In genomic region chr12:51845261-51845660, GRCm38 (mm10) we compare ENCODE assay signal across 8 mouse cellular contexts. TPM values are rescaled to one million over a fixed set of nuclear protein-coding genes. Genes with fewer than 3 reads are reported as not detected.
A peak's percentile ranks its signal among the peaks of the same experiment; 100 is the strongest.
DNase-seq lines count a peak whose midpoint lies in the region; ATAC-seq and TF ChIP-seq lines count a peak whose summit lies in the region.

No protein-coding gene starts in this region.

- H3K4me3 ChIP-seq in lung, embryonic 14.5 days (ENCODE audit: low read depth, low read length), result peak overlapping the region; percentile 52; the same call in 1 of the 2 replicates
- peak overlapping the region; percentile 39 for H3K4me3 ChIP-seq in limb, embryonic 11.5 days (ENCODE audit: low read depth, low read length)
- peak overlapping the region; percentile 51 for H3K4me3 ChIP-seq in neural tube, embryonic 15.5 days (replicated peaks)

- peaks cover 8% of the 10 kb centered on the region; the same call in 1 of the 2 replicates for H3K4me1 ChIP-seq in lung, embryonic 14.5 days (ENCODE audit: insufficient read depth)
- H3K4me1 ChIP-seq in limb, embryonic 11.5 days (ENCODE audit: control insufficient read depth, insufficient read depth, low read length), result no peaks in the 10 kb centered on the region
- H3K4me1 ChIP-seq in neural tube, embryonic 15.5 days, result peaks cover 13% of the 10 kb centered on the region

- no peaks in the 10 kb centered on the region for H3K9me3 ChIP-seq in lung, embryonic 14.5 days (ENCODE audit: low read depth, low read length)
- H3K9me3 ChIP-seq in limb, embryonic 11.5 days (ENCODE audit: control insufficient read depth, low read length), result no peaks in the 10 kb centered on the region
- H3K9me3 ChIP-seq in neural tube, embryonic 15.5 days (replicated peaks), result no peaks in the 10 kb centered on the region

- no peak overlapping the region for H3K27ac ChIP-seq in lung, embryonic 14.5 days (ENCODE audit: low read depth)
- no peak overlapping the region; the same call in 1 of the 2 replicates for H3K27ac ChIP-seq in limb, embryonic 11.5 days (replicated peaks; ENCODE audit: low read depth, low read length)
- H3K27ac ChIP-seq in neural tube, embryonic 15.5 days (replicated peaks), result no peak overlapping the region

- H3K36me3 ChIP-seq in lung, embryonic 14.5 days (ENCODE audit: insufficient read depth), result no peaks in the 10 kb centered on the region
- no peaks in the 10 kb centered on the region for H3K36me3 ChIP-seq in limb, embryonic 11.5 days (ENCODE audit: control insufficient read depth, insufficient read depth, low read length)
- H3K36me3 ChIP-seq in neural tube, embryonic 15.5 days, result no peaks in the 10 kb centered on the region

- no peak for TF ChIP-seq CTCF in lung, embryonic 14.5 days (IDR thresholded peaks at IDR 0.05; ENCODE audit: low read depth)

- WGBS in lung, embryonic 14.5 days, result 16% methylated on average over 1 of the region's 1 CpGs
- WGBS in limb, embryonic 11.5 days, result 35% methylated on average over 1 of the region's 1 CpGs
- WGBS in neural tube, embryonic 15.5 days, result 29% methylated on average over 1 of the region's 1 CpGs

- DNase-seq in lung, embryonic 14.5 days, result no peak
- DNase-seq in lung, postnatal 10 days, result no peak
- DNase-seq in limb, embryonic 11.5 days (ENCODE audit: low spot score), result peak; percentile 29
- DNase-seq in left cerebral cortex, adult 8-10 months (ENCODE audit: low spot score in 2 of 2), result no peak
- DNase-seq in natural killer cell, adult 2 months (ENCODE audit: low spot score in 2 of 2), result no peak
- no peak for DNase-seq in lung, postnatal 14 days

- peak overlapping the region; percentile 77; the same call in 1 of the 2 replicates for H3K9ac ChIP-seq in lung, embryonic 14.5 days
- no peak overlapping the region for H3K9ac ChIP-seq in limb, embryonic 11.5 days (ENCODE audit: low read length)
- H3K9ac ChIP-seq in neural tube, embryonic 15.5 days (replicated peaks), result no peak overlapping the region

- H3K27me3 ChIP-seq in lung, embryonic 14.5 days (ENCODE audit: insufficient read depth, low read length), result no peaks in the 10 kb centered on the region
- H3K27me3 ChIP-seq in limb, embryonic 11.5 days (ENCODE audit: control insufficient read depth, insufficient read depth, low read length), result no peaks in the 10 kb centered on the region
- no peaks in the 10 kb centered on the region for H3K27me3 ChIP-seq in neural tube, embryonic 15.5 days (replicated peaks)

- peak; percentile 16 for ATAC-seq in lung, embryonic 14.5 days (ENCODE audit: insufficient read depth)
- ATAC-seq in erythroblast, adult 5-6 weeks (replicated peaks; ENCODE audit: low FRiP score, poor library complexity, severe bottlenecking), result peak; percentile 12
- no peak; the same call in 1 of the 2 replicates for ATAC-seq in limb, embryonic 11.5 days (ENCODE audit: insufficient number of reproducible peaks, low FRiP score, low TSS enrichment, low read depth)
- no peak for ATAC-seq in neural tube, embryonic 15.5 days (ENCODE audit: low FRiP score)

- peak overlapping the region; percentile 72 for H3K4me2 ChIP-seq in lung, embryonic 14.5 days
- peak overlapping the region; percentile 48 for H3K4me2 ChIP-seq in limb, embryonic 11.5 days (ENCODE audit: low read depth, severe bottlenecking)
- peak overlapping the region; percentile 74 for H3K4me2 ChIP-seq in neural tube, embryonic 15.5 days

RNA-seq across cellular contexts. Expression of gene Hectd1, which starts 15.9 kb away (rescaled TPM):
- polyA plus RNA-seq in lung, embryonic 14.5 days (2014; fragmentation: Nextera tagmentation; extraction: Ambion mirVana), result 46.6 and 46.8 TPM in 2 replicates
- 251 and 276 TPM in 2 replicates for total RNA-seq in erythroblast, adult 5-6 weeks (2015; ENCODE audit: low replicate concordance)
- 521 and 575 TPM in 2 replicates for total RNA-seq in erythroblast, adult 5-6 weeks (2017; ENCODE audit: low replicate concordance)
- polyA plus RNA-seq in limb, embryonic 11.5 days (2014; fragmentation: Nextera tagmentation; extraction: Ambion mirVana), result 40.0 and 43.1 TPM in 2 replicates
- 36.0 and 37.6 TPM in 2 replicates for polyA plus RNA-seq in neural tube, embryonic 15.5 days (2015; fragmentation: Nextera tagmentation; extraction: Ambion mirVana)
- total RNA-seq in left cerebral cortex, adult 8-10 months (2022), result 10 to 100 TPM; 77.1 to 85.4 (median 79.4) TPM

Comparison
In these comparisons a context has a peak if more than half of its experiments do, and no peak if none do; other contexts are left out.
1. ATAC-seq: peak in lung, embryonic 14.5 days (single experiment) and erythroblast, adult 5-6 weeks (single experiment); none in limb, embryonic 11.5 days (single experiment) and neural tube, embryonic 15.5 days (single experiment).
2. Peak in every context shown above with its lines, with median percentiles within 50 percentile points of each other: H3K4me2 ChIP-seq and H3K4me3 ChIP-seq.